Mouse (Mus musculus) heart, embryonic 15.5 days (tissue): ENCODE measurements around the gene Stxbp6. TPM values are rescaled to one million over a fixed set of nuclear protein-coding genes. Genes with fewer than 3 reads are reported as not detected.

ENCODE experiments used
- ATAC-seq: fragments of 200-750 bp; cut with Nextera tagmentation; replicated peaks from 2 replicates; pipeline ENCODE4 v1.8.0; 2017; ENCODE audit warnings: low read depth, moderate TSS enrichment; ENCODE audit not compliant: insufficient number of reproducible peaks, insufficient read depth, low FRiP score
- H3K27ac ChIP-seq: fragments of 300-500 bp; sonication (generic); 2 replicates; pipeline ENCODE4 v1.5.1; 2015; ENCODE audit warnings: mild to moderate bottlenecking, inconsistent platforms
- H3K27me3 ChIP-seq: fragments of 300-500 bp; sonication (generic); 2 replicates; pipeline ENCODE4 v1.6.1; 2015; ENCODE audit warnings: inconsistent platforms
- H3K36me3 ChIP-seq: fragments of 300-500 bp; sonication (generic); 2 replicates; pipeline ENCODE4 v1.6.1; 2015; ENCODE audit warnings: mild to moderate bottlenecking, inconsistent platforms
- H3K4me1 ChIP-seq: fragments of 300-500 bp; sonication (generic); replicated peaks from 2 replicates; pipeline ENCODE4 v1.6.1; 2015; ENCODE audit warnings: inconsistent platforms
- H3K4me2 ChIP-seq: fragments of 300-500 bp; sonication (generic); 2 replicates; pipeline ENCODE4 v1.6.1; 2015; ENCODE audit warnings: inconsistent platforms, mild to moderate bottlenecking, moderate library complexity
- H3K4me3 ChIP-seq: fragments of 300-500 bp; sonication (generic); 2 replicates; pipeline ENCODE4 v1.5.1; 2015; ENCODE audit warnings: mild to moderate bottlenecking, inconsistent platforms
- H3K9ac ChIP-seq: fragments of 300-500 bp; sonication (generic); 2 replicates; pipeline ENCODE4 v1.6.1; 2015; ENCODE audit warnings: mild to moderate bottlenecking, inconsistent platforms
- H3K9me3 ChIP-seq: fragments of 300-500 bp; sonication (generic); replicated peaks from 2 replicates; pipeline ENCODE4 v1.6.1; 2016; ENCODE audit warnings: inconsistent platforms
- WGBS: fragments of 180-500 bp; shearing (Covaris S2); methylation state at CpG from one replicate; pipeline ENCODE4 v1.1.7; 2015; ENCODE audit warnings: mixed read lengths; 5-methylcytosine and 5-hydroxymethylcytosine counted together
- polyA plus RNA-seq: library from polyadenylated mRNA; unstranded; fragments of >200 nt; fragmentation: Nextera tagmentation; extraction: Ambion mirVana; gene quantifications from 2 replicates; pipeline ENCODE4 v1.2.1, GENCODE M21; 2015

Stxbp6 gene
- polyA plus RNA-seq, 1 experiment from 2014 or later: 16.6 TPM

DNA sequence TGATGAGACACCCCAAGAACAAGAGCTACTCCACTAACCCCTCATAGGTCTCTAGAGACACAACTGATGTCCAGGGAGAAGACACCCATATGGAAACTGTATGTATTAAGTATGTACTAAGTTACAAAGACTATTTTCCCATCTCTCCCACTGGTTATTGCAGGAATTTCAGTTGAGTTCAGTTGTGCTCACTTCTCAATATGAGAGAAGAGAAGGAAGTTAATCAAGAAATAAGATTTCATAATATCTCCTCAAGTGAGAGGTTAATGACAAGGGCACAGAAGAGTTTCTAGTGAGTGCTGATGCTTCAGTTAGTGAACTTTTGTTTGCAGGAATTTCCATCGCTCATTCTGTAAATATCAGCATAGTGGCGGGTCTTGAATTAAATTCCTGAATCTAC lies 124.0 kb downstream of the Stxbp6 start:
- H3K4me1 ChIP-seq: no peaks in the 10 kb centered on the region

DNA sequence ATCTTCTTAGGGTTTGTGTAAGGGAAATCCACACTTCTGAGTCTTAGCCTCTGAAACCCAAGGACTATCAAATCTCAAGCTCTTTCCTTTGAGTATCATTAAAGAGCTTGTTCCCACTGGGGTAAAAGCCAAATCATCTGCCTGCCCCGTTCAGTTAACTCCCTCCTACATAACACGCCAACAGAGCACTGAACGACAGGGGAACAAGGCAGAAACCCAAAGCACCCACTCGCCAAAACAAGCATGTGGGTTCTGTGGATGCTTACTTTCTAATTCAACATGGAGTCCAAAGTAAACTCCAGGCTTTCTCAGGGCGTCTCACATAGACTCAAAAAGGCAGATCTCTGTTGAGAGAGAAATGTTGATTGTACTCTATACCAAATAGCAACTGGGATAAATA lies 126.7 kb downstream of the Stxbp6 start:
- no peak for ATAC-seq
- Histone ChIP-seq H3K27me3 (no peaks in the 10 kb centered on the region), H3K4me3 (no peak overlapping the region), H3K36me3 (no peaks in the 10 kb centered on the region), H3K9me3 (no peaks in the 10 kb centered on the region), H3K4me1 (no peaks in the 10 kb centered on the region), H3K27ac (no peak overlapping the region), H3K9ac (no peak overlapping the region), H3K4me2 (no peak overlapping the region)
- 77% methylated on average over 5 of the region's 5 CpGs for WGBS

More for the DNA sequence above, 124.0 kb downstream of the Stxbp6 start:
- Histone ChIP-seq H3K4me2 (no peak overlapping the region), H3K4me3 (no peak overlapping the region), H3K36me3 (no peaks in the 10 kb centered on the region), H3K27me3 (no peaks in the 10 kb centered on the region), H3K27ac (no peak overlapping the region), H3K9me3 (no peaks in the 10 kb centered on the region), H3K9ac (no peak overlapping the region)
- WGBS: 84% methylated on average over 2 of the region's 2 CpGs
- ATAC-seq: no peak

DNA sequence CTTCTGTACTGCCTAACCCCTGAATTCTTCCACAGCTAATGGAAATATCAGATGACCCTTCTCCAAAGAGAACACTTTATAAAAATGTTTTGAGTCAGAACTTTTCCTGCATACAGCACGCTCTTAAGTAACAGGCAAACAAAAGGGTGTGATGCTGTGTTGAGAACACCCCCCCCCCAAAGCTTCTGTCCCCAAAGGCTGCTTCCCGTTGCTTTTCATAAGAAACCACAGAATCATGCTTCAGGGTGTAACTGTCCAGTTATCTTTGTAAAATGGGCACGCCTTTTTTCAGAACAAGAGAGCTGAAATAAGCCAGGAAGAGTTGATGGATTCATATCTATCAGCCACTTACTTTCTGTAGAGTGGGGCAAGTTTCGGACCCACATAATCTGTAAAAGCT lies 134.2 kb downstream of the Stxbp6 start:
- H3K36me3 ChIP-seq: no peaks in the 10 kb centered on the region
- 74% methylated on average over 4 of the region's 4 CpGs for WGBS
- H3K4me1 ChIP-seq: peaks cover 8% of the 10 kb centered on the region; the same call in 1 of the 2 replicates
- no peak overlapping the region for H3K4me2 ChIP-seq
- ATAC-seq: no peak
- no peaks in the 10 kb centered on the region for H3K27me3 ChIP-seq
- H3K9ac ChIP-seq: no peak overlapping the region
- no peak overlapping the region for H3K27ac ChIP-seq
- H3K4me3 ChIP-seq: no peak overlapping the region
- H3K9me3 ChIP-seq: no peaks in the 10 kb centered on the region

DNA sequence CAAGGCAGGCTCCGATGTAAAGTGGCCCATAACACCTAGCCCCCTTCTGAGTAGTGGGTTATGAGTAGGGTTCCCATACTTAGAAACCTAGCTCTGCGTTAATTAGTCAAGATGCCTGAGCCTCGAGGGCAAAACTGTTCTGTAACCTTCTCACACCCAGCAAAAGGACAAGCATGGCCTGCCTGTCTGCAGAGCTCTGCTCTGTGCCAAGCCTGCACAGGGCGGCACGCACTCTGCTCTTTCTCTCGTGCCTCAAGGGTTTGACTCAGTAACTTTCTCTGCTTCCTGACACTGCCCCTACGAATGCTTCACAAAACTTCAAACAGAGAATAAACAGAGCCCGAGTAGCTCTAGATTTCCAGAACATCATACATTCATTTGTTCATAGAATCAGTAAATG lies 135.4 kb downstream of the Stxbp6 start:
- no peaks in the 10 kb centered on the region for H3K27me3 ChIP-seq
- peaks cover 8% of the 10 kb centered on the region; the same call in 1 of the 2 replicates for H3K4me1 ChIP-seq
- no peak overlapping the region for H3K4me3 ChIP-seq
- no peaks in the 10 kb centered on the region for H3K36me3 ChIP-seq
- 0 out of 2 replicates have a peak, but pooled peaks have one; percentile 31 for ATAC-seq
- H3K4me2 ChIP-seq: no peak overlapping the region
- H3K9me3 ChIP-seq: no peaks in the 10 kb centered on the region
- WGBS: 51% methylated on average over 8 of the region's 8 CpGs
- H3K27ac ChIP-seq: 0 out of 2 replicates have a peak overlapping the region, but pooled peaks have one; percentile 12
- H3K9ac ChIP-seq: no peak overlapping the region

DNA sequence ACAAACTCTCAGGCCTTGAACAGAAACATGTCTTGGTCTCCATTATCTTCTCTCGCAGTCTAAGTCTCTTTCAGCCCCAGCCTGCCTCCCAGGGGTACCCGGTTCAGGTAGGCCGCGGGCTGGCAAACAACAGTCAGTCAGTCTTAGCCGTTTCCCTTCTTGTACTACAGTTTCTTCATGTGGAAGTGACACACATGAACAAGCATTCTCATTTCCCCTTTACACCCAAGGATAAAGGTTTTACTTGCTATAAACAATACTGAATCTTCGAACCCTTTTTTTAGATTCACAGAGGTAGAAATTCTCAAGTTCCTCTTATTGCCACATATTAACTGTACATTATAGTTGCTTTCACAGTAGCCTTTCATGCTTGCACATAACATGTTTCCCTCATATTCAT lies 141.6 kb downstream of the Stxbp6 start:
- Histone ChIP-seq H3K4me3 (no peak overlapping the region), H3K9ac (no peak overlapping the region), H3K27me3 (no peaks in the 10 kb centered on the region), H3K27ac (no peak overlapping the region), H3K9me3 (no peaks in the 10 kb centered on the region), H3K36me3 (no peaks in the 10 kb centered on the region), H3K4me2 (no peak overlapping the region), H3K4me1 (no peaks in the 10 kb centered on the region; the same call in 1 of the 2 replicates)
- ATAC-seq: no peak
- WGBS: 78% methylated on average over 6 of the region's 6 CpGs

DNA sequence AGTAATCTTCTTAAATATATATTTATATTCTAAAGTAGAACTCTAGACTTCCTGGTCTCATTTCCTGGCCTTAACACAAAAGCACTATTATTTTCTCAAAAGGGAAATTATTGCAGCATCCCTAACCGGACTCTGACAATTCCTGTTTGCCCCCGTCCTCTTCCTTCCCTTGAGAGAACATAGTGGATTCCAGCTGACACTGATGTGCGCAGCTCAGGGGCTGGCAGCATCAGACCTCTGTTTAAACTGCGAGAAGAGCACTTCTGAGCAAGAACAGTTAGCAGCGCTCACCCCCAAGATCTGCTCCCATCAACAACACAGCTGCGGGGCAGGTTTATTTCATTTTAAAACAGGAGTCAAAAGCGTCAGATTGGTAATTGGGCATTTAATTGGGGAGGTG lies 142.8 kb downstream of the Stxbp6 start:
- no peaks in the 10 kb centered on the region; the same call in 1 of the 2 replicates for H3K4me1 ChIP-seq
- H3K27me3 ChIP-seq: no peaks in the 10 kb centered on the region
- no peak overlapping the region for H3K4me2 ChIP-seq
- H3K36me3 ChIP-seq: no peaks in the 10 kb centered on the region
- H3K9me3 ChIP-seq: no peaks in the 10 kb centered on the region
- H3K4me3 ChIP-seq: no peak overlapping the region
- no peak overlapping the region for H3K27ac ChIP-seq
- 72% methylated on average over 7 of the region's 7 CpGs for WGBS
- H3K9ac ChIP-seq: no peak overlapping the region
- no peak for ATAC-seq

DNA sequence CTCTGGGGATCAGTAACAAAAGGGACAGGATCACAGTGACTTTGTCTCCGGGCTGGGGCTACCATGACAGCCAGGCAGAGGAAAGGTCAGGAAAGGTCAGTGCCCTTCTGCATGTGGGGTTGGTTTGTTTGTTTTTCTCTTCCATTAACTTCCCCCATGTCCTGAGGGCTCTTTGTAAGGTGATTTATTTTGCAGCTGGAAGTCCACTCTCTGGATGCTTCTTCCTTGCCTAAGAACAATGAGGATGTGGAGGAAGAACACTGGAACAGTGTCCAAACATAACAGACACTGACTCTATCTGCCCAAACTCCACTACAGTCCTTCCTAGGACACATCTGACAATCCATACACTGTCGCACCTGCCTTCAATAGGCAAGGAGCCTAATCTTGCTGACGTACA lies 146.1 kb downstream of the Stxbp6 start:
- no peaks in the 10 kb centered on the region for H3K4me1 ChIP-seq
- no peaks in the 10 kb centered on the region for H3K27me3 ChIP-seq
- no peak overlapping the region for H3K4me3 ChIP-seq
- H3K4me2 ChIP-seq: no peak overlapping the region
- H3K9me3 ChIP-seq: no peaks in the 10 kb centered on the region
- H3K36me3 ChIP-seq: no peaks in the 10 kb centered on the region
- H3K27ac ChIP-seq: 0 out of 2 replicates have a peak overlapping the region, but pooled peaks have one; percentile 14
- no peak overlapping the region for H3K9ac ChIP-seq
- ATAC-seq: no peak
- 29% methylated on average over 3 of the region's 3 CpGs for WGBS

DNA sequence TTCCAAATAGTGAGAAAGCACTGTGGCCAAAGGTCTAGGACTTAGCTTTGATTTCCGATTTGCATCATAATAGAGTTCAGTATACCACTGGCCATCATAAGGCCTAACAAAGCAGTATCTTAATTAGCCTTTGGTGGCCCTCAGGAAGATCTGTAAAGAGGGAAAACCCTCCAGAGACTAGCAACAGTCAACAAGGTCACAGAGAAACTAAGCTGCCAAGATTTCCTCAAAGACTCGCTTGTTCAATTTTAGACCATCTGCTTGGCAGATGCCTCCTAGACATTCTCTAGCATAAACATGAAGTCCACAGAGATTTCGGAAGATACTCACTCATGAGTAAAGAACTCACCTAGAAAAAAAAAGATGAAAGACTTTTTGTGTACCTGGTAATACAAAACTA lies 148.6 kb downstream of the Stxbp6 start:
- ATAC-seq: no peak
- no peaks in the 10 kb centered on the region for H3K27me3 ChIP-seq
- no peak overlapping the region for H3K4me3 ChIP-seq
- peaks cover 4% of the 10 kb centered on the region; the same call in 1 of the 2 replicates for H3K4me1 ChIP-seq
- no peaks in the 10 kb centered on the region for H3K9me3 ChIP-seq
- H3K27ac ChIP-seq: no peak overlapping the region
- no peaks in the 10 kb centered on the region for H3K36me3 ChIP-seq
- H3K4me2 ChIP-seq: no peak overlapping the region
- WGBS: 77% methylated on average over 3 of the region's 3 CpGs
- no peak overlapping the region for H3K9ac ChIP-seq

DNA sequence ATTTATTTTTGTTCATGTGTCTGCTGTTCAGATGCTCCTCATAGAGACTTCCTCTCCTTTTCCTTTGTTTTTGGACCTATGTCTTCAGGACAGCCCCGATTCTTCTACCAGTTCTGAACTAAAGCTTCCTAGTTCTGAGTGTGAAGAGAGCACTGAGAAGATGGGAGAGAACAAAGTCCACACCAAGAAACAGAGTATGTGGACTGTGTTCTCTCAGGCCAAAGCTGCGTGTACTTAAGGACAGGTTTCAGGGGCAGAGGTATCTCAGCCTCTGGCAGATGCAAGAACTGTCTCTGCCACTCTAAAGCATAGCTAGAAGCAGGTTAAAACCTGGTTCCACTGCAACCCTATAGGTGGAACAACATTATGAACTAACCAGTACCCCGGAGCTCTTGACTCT lies 151.2 kb downstream of the Stxbp6 start:
- Histone ChIP-seq H3K9ac (no peak overlapping the region), H3K4me1 (peaks cover 4% of the 10 kb centered on the region; the same call in 1 of the 2 replicates), H3K9me3 (no peaks in the 10 kb centered on the region), H3K36me3 (no peaks in the 10 kb centered on the region), H3K4me3 (no peak overlapping the region), H3K4me2 (no peak overlapping the region), H3K27me3 (no peaks in the 10 kb centered on the region), H3K27ac (no peak overlapping the region)
- no peak for ATAC-seq
- WGBS: 84% methylated on average over 3 of the region's 3 CpGs

DNA sequence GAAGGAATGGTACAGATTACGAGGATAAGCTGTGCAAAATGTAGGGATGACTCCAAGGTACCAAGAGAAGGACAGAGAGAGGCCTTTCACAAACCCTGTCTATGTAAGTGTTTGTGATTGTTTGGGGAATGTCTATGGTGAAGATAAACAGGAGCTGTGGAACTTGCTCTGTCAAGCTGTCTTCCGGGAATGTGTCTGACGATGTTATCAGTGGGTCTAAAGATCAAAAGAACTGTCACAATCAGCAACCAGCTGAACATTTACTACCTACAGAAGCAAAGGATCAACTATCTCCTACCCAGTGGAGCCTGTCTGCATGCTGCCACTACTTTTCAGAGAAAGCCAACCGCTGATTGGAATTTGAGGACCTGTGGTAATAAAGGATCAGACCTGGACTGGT lies 152.3 kb downstream of the Stxbp6 start:
- H3K27me3 ChIP-seq: no peaks in the 10 kb centered on the region
- no peak overlapping the region for H3K27ac ChIP-seq
- no peak for ATAC-seq
- H3K9me3 ChIP-seq: no peaks in the 10 kb centered on the region
- 30% methylated on average over 4 of the region's 4 CpGs for WGBS
- H3K4me1 ChIP-seq: peaks cover 4% of the 10 kb centered on the region; the same call in 1 of the 2 replicates
- no peak overlapping the region for H3K4me2 ChIP-seq
- H3K9ac ChIP-seq: no peak overlapping the region
- H3K36me3 ChIP-seq: no peaks in the 10 kb centered on the region
- H3K4me3 ChIP-seq: no peak overlapping the region

DNA sequence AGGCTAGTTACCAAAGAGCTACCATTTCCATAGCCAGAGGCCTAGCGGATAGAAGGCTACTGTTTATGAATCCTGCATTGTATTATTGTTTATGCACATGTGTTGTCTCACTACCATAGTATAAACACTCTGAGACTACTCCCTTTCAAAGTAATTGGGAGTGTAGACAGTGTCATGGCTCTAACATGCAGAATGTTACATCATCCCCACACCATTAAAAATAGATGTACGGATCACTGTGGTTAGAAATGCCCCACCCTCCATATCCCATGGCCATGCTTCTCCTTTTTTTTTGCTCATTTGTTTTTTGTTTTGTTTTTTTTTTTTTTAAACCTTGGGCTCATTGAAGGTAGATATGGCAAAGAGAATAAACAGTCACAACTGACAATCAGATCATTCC lies 154.9 kb downstream of the Stxbp6 start:
- Histone ChIP-seq H3K9ac (no peak overlapping the region), H3K27me3 (no peaks in the 10 kb centered on the region), H3K27ac (no peak overlapping the region), H3K4me2 (no peak overlapping the region), H3K9me3 (no peaks in the 10 kb centered on the region), H3K4me1 (peaks cover 4% of the 10 kb centered on the region; the same call in 1 of the 2 replicates), H3K4me3 (no peak overlapping the region), H3K36me3 (no peaks in the 10 kb centered on the region)
- no peak for ATAC-seq
- WGBS: 86% methylated on average over 2 of the region's 2 CpGs

DNA sequence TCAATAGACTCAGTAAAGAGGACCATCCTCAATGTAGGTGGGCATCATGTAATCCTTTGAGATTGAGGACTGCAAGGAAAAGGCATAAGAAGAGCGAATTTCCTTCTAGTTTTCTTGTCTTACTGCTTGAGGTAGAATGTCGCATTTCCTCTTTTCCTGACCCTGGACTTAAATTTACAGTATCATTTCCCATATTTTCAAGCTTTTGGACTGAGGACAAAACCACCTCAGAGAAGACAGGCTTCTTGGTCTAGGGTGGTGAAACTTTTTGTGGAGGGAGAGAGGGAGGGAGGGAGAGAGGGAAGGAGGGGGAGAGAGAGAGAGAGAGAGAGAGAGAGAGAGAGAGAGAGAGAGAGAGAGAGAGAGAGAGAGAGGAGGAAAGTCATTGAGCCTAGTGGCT lies 155.6 kb downstream of the Stxbp6 start:
- no peak overlapping the region for H3K4me3 ChIP-seq
- no peak overlapping the region for H3K4me2 ChIP-seq
- H3K36me3 ChIP-seq: no peaks in the 10 kb centered on the region
- no peaks in the 10 kb centered on the region for H3K9me3 ChIP-seq
- no peaks in the 10 kb centered on the region for H3K27me3 ChIP-seq
- WGBS: 87% methylated on average over 2 of the region's 2 CpGs
- H3K9ac ChIP-seq: no peak overlapping the region
- no peak overlapping the region for H3K27ac ChIP-seq
- H3K4me1 ChIP-seq: peaks cover 4% of the 10 kb centered on the region; the same call in 1 of the 2 replicates
- ATAC-seq: no peak
